In the genomic region with DNA sequence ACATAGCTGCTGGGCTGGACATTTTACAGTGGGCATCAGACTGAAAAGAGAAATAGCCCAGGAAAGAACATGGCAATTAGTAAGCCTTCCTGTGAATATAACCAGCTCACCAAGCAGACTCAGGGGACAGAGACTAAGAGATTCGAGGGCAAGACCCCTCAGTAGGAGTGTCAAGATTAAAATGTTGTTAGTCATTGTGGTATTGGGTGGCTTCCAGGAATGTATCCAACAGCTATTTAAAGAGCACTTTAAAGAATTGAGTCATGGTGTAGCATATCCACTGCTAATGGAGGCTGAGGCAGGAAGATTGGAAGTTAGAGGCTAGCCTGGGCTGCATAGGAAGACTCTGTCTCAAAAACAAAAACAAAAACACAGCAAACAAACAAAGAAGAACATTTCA, we compare ENCODE assay signal across 12 mouse cellular contexts. TPM values are rescaled to one million over a fixed set of nuclear protein-coding genes. Genes with fewer than 3 reads are reported as not detected.
"Had no signal": no experiment of that assay in that cellular context is flagged by ENCODE, and none has a peak within 500 bp of the region (broad histone marks: within the 10 kb centered on the region; RNA-seq: fewer than 3 reads in every experiment).

No protein-coding gene starts in this region.

- DNase-seq: kidney, postnatal 14 days; liver; liver, embryonic 13.5 days; liver, postnatal 0 days; midbrain, embryonic 14.5 days; thymus, postnatal 36 days had no signal

RNA-seq across cellular contexts. Expression of gene Fam50b, which starts 0.9 kb away (rescaled TPM):
- total RNA-seq: layer of hippocampus, postnatal 25 days; left cerebral cortex, adult 8-10 months; left cerebral cortex, postnatal 36 days; megakaryocyte, adult 5-6 weeks; monocyte, adult 5-6 weeks; neutrophil, adult 5-6 weeks had no signal
